Mouse (Mus musculus) macrophage (primary cell): ENCODE measurements around the gene Tns2. TPM values are rescaled to one million over a fixed set of nuclear protein-coding genes. Genes with fewer than 3 reads are reported as not detected.
A peak's percentile ranks its signal among the peaks of the same experiment; 100 is the strongest.
"Not testable (repeated sequence)": the region's sequence is repeated elsewhere in the genome, so short reads cannot be mapped to it uniquely, and the experiment has no call there.

Experiments used
- H3K27ac ChIP-seq: fragments of 350-480 bp; formaldehyde crosslinking; 2 replicates; pipeline ENCODE4 v1.9.0; 2021
- H3K36me3 ChIP-seq: fragments of 350-480 bp; formaldehyde crosslinking; 2 replicates; pipeline ENCODE4 v1.9.0; 2021; ENCODE audit errors: inconsistent target
- H3K4me3 ChIP-seq: fragments of 350-480 bp; formaldehyde crosslinking; 2 replicates; pipeline ENCODE4 v1.9.0; 2021; ENCODE audit errors: inconsistent target
- H3K79me2 ChIP-seq: fragments of 350-480 bp; formaldehyde crosslinking; 2 replicates; pipeline ENCODE4 v1.9.0; 2021; ENCODE audit errors: inconsistent target
- WGBS: methylation state at CpG from one replicate; pipeline ENCODE4 v1.1.7; 2026; ENCODE audit warnings: inconsistent platforms; ENCODE audit not compliant: missing documents; 5-methylcytosine and 5-hydroxymethylcytosine counted together
- polyA plus RNA-seq: library from polyadenylated mRNA; stranded (reverse); fragments of 250-400 nt; gene quantifications from 3 replicates; pipeline ENCODE4 v1.2.4, GENCODE M21; 2018; ENCODE audit warnings: inconsistent platforms

The Tns2 gene
- polyA plus RNA-seq, 1 experiment from 2014 or later, result 0.37 TPM

DNA sequence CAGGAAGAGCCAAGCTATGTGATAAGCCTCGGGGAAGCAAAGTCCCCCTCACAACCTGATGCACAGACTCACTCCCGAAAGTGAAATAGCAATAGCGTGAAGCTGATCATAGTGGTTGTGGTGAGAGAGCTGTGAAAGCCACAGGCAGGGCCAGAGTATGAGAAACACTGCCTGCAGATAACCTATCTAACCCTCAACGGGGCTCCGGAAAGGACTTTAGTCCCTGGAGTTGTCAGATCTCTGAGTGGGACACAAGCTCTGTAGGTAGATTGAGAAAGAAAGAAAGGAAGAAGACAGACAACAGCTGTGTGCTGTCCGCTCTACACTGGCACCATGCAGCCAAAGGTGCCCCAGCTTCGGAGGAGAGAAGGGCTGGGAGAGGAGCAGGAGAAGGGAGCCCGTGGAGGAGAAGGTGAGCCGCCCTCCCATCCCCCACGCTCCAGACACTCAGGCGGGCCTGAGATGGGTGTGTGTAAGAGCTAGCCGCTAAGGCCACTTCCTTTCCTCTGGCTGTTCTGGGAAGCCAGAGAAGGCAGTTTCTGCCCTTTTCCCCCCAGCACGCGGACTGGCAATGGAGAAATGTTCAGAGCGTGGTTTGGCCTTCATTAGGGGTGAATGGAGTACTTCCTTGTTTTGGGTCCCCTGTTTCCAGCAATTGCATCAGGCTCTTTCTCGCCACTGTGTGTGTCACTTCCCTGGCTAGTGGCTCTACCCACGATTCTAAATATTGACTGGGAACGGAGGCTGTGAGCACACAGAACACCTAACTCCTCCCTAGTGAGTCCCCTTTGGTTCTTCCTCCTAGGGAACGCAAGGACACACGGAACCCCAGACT, 50.3 kb downstream of the Tns2 start, which contains the start of gene Soat2:
Gene Soat2, plus strand, starts transcription at position 226 of the 835 bp plus-strand sequence.
- WGBS, result 11% methylated on average over 19 of the region's 20 CpGs
- H3K4me3 ChIP-seq, result peak within 1 kb of the TSS; percentile 15; the same call in 1 of the 2 replicates
- H3K79me2 ChIP-seq, result no peaks in the 10 kb centered on the region
- peak within 1 kb of the TSS; percentile 92 for H3K27ac ChIP-seq
- H3K36me3 ChIP-seq, result no peaks in the 10 kb centered on the region

- H3K36me3 ChIP-seq, result no peaks in the 10 kb centered on the region
Measured at GRCm38 (mm10) chr15:102152646-102153045, 52.4 kb downstream of the Tns2 start.

DNA sequence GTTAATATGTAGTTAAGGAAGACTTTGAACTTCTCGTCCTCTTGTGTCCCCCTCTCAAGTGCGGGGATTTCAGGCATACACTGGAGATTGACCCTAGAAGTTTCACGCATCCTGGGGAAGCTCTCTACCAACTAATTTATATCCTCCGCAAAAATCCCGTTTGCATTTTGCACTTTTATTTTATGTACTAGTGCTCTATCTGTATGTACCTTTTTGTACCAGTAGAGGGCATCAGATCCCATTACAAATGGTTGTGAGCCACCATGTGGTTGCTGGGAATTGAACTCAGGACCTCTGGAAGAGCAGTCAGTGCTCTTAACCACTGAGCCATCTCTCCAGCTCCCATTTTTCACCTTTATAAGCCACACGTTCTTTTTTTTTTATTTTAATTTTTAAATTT, 54.8 kb downstream of the Tns2 start:
- H3K27ac ChIP-seq, H3K4me3 ChIP-seq, H3K79me2 ChIP-seq, H3K36me3 ChIP-seq: not testable (repeated sequence)
- WGBS, result 98% methylated on average over 6 of the region's 6 CpGs

More at GRCm38 (mm10) chr15:102152646-102153045, 52.4 kb downstream of the Tns2 start:
- WGBS, result 79% methylated on average over 4 of the region's 4 CpGs
- Histone ChIP-seq H3K79me2 (no peaks in the 10 kb centered on the region), H3K4me3 (no peak overlapping the region), H3K27ac (no peak overlapping the region)

GRCm38 (mm10) chr15:102156836-102157235, 56.6 kb downstream of the Tns2 start:
- Histone ChIP-seq H3K4me3 (no peak overlapping the region), H3K36me3 (no peaks in the 10 kb centered on the region), H3K27ac (no peak overlapping the region), H3K79me2 (no peaks in the 10 kb centered on the region)
- 87% methylated on average over 15 of the region's 20 CpGs for WGBS

DNA sequence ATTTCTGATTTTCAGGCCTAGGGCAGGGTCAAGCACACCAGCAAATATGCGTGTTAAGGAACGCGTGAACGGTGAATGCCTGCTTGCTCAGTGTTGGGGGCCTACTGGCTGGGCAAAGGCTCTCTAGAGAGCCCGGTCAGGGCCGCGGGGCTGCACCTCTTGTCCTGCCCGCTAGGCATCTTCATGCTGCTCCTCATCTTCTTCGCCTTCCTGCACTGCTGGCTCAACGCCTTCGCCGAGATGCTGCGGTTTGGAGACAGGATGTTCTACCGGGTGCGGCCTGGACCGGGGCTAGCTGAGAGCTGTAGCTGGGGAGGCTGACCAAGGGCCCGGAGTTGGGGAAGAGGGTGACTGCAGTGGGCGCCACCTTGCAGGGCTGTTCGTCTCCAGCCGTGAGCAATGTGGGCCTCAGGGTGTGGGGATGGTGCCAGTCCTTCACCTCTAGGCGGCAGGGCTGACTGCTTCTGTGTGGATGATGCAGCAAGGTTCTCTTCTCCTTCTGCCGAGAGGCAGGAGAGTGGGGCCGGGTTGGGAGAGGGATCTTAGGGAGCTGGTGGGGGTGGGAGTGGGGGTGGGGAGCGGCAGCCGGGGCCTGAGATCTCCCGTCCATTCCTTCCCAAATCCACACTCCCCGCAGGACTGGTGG, 60.3 kb downstream of the Tns2 start:
- Histone ChIP-seq H3K27ac (no peak overlapping the region), H3K79me2 (no peaks in the 10 kb centered on the region), H3K36me3 (no peaks in the 10 kb centered on the region), H3K4me3 (no peak overlapping the region)
- WGBS, result 73% methylated on average over 25 of the region's 27 CpGs

- Histone ChIP-seq H3K4me3 (no peak overlapping the region), H3K36me3 (no peaks in the 10 kb centered on the region), H3K27ac (no peak overlapping the region), H3K79me2 (no peaks in the 10 kb centered on the region)
- WGBS, result 35% methylated on average over 3 of the region's 3 CpGs
Measured at GRCm38 (mm10) chr15:102163900-102164693, 63.9 kb downstream of the Tns2 start.

- 8% methylated on average over 6 of the region's 6 CpGs for WGBS
- Histone ChIP-seq H3K36me3 (no peaks in the 10 kb centered on the region), H3K79me2 (no peaks in the 10 kb centered on the region), H3K4me3 (no peak overlapping the region), H3K27ac (no peak overlapping the region)
Measured at GRCm38 (mm10) chr15:102165468-102166100, 65.4 kb downstream of the Tns2 start.

Other genes with a start within 250 kb of the Tns2 start
- not detected in 3 replicates for gene Krt1, start 249.6 kb upstream of the Tns2 start, polyA plus RNA-seq
- not detected in 3 replicates for gene Krt77, start 230.7 kb upstream of the Tns2 start, polyA plus RNA-seq
- gene Krt76, start 207.5 kb upstream of the Tns2 start, polyA plus RNA-seq, result not detected in 3 replicates
- gene Krt4, start 175.7 kb upstream of the Tns2 start, polyA plus RNA-seq, result not detected in 3 replicates
- gene Krt79, start 160.1 kb upstream of the Tns2 start, polyA plus RNA-seq, result not detected in 3 replicates
- not detected in 3 replicates for gene Krt78, start 146.1 kb upstream of the Tns2 start, polyA plus RNA-seq
- not detected in 3 replicates for gene Krt8, start 95.9 kb upstream of the Tns2 start, polyA plus RNA-seq
- not detected in 3 replicates for gene Krt18, start 72.2 kb upstream of the Tns2 start, polyA plus RNA-seq
- gene Eif4b, start 26.6 kb upstream of the Tns2 start, polyA plus RNA-seq, result 153 to 214 TPM (median 191 TPM) in 3 replicates
- gene Spryd3, start 35.8 kb downstream of the Tns2 start, polyA plus RNA-seq, result 22.0 to 28.2 TPM (median 22.5 TPM) in 3 replicates
- gene Igfbp6, start 43.9 kb downstream of the Tns2 start, polyA plus RNA-seq, result not detected in 3 replicates
- gene Soat2, start 50.1 kb downstream of the Tns2 start, polyA plus RNA-seq, result 0.06 to 0.15 TPM in 2 of 3 replicates, not detected in the other
- gene Zfp740, start 102.8 kb downstream of the Tns2 start, polyA plus RNA-seq, result 18.5 to 29.1 TPM (median 19.8 TPM) in 3 replicates
- gene Csad, start 104.3 kb downstream of the Tns2 start, polyA plus RNA-seq, result 10.6 to 26.7 TPM (median 14.8 TPM) in 3 replicates
- 3.5 to 14.3 TPM (median 5.0 TPM) in 3 replicates for gene Itgb7, start 131.5 kb downstream of the Tns2 start, polyA plus RNA-seq
- 4.7 to 19.6 TPM (median 7.5 TPM) in 3 replicates for gene Rarg, start 157.1 kb downstream of the Tns2 start, polyA plus RNA-seq
- not detected in 3 replicates for gene Gm9918, start 170.2 kb downstream of the Tns2 start, polyA plus RNA-seq
- gene Mfsd5, start 179.0 kb downstream of the Tns2 start, polyA plus RNA-seq, result 49.9 to 84.0 TPM (median 66.7 TPM) in 3 replicates
- gene Espl1, start 195.9 kb downstream of the Tns2 start, polyA plus RNA-seq, result 1.0 to 5.7 TPM (median 3.5 TPM) in 3 replicates
- gene Pfdn5, start 225.7 kb downstream of the Tns2 start, polyA plus RNA-seq, result 258 to 355 TPM (median 355 TPM) in 3 replicates
- 15.1 to 28.2 TPM (median 21.0 TPM) in 3 replicates for gene Myg1, start 231.3 kb downstream of the Tns2 start, polyA plus RNA-seq